Mouse (Mus musculus) brain, adult 2 months (tissue): ENCODE measurements around the gene Rims3.

Experiments
- DNase-seq: peaks from one replicate; pipeline ENCODE4 v3.0.0; 2011; ENCODE audit warnings: low read depth, low spot score

Gene Rims3

DNA sequence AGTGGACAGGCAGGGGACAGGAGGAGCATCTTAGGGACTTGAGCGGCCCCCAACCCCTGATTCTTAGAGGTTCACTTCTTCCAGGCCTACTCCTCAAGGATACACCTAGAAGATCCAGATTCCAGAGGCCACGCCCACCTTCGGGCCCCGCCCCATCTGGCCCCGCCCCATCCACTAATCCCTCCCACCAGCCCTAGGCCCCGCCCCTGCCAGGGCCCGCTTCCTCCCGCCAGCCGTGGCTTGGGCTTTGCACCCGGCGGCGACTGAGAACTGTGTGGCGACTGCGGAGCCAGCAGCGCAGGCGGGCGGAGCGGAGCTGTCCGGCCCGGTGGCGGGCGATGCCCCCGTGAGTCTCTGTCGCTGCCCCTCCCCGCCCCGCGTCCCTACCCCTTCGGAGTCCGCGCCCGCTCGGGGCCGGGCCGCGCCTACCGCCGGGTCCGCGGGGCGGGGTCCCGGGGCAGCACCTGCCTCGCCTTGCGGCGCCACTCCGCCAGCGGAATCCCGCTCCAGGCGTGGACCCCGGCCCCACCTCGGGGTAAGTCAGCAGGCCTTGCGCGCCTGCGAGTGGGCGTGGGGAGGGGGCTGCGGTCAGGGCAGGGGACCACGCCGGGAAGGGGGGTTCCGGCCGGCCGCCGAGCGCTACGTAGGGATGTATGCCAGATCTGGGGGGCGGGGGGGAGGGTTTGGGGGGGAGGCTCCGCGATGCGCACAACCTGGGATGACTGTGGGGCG is at the start of gene Rims3:
Rims3 (plus strand) TSS at position 229 of the 732 bp plus-strand sequence.
- peak; percentile 76 for DNase-seq

DNA sequence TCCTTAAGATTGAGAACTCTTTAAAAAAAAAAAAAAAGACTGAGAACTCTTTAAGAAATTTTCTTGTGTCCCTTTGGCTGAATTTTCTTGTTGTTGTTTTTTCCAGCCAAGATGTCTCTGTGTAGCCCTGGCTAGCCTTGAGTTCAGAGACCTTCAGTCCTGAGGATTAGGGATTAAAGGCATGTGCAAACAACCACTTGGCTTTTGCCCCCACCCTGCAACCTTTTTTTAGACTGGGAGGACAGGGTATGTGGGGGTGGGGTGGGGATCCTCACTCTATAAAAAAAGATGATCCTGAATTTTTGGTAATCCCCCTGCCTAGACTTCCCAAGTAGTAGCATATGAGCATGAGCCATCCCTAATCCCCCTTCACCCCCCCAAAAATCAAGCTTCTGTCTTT is 48.8 kb upstream of the Rims3 start:
- DNase-seq, result no peak

DNA sequence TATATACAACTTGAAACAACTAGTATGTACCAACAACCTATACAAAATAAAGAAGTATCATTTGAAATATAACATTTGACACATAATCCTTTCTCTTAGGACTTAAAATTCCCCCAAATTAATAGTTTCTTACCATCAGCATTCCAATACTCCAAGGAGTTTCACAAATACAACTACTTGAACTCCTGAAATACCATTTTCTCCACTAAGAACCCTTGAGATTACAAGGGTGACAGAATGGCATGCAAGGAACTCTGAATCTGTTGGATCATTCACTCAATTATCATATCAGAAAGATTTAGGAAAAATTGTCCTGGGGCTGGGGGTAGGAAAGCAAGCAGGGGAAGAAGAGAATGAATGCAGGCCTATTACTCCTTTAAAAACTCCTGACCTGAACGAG is 40.9 kb upstream of the Rims3 start:
- no peak for DNase-seq

DNA sequence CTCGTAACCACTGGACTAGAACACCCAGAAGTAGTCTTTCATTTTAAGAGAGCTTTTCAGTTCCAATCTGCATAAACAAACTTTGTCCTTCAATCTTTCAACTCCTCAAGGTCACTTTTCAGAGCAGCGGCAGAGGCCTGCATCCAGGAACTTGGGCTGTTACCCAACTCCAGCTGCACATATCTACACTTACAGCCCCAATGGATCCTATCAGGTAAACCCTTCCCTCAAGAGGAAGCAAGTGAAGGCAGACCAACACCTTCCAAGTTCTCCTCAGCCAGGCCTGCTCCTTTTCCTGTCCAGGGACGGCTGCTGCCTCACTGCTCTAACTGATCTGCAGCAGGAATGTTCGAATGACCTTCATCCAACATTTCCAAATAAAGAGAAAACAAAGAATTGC is 40.4 kb upstream of the Rims3 start:
- no peak for DNase-seq

DNA sequence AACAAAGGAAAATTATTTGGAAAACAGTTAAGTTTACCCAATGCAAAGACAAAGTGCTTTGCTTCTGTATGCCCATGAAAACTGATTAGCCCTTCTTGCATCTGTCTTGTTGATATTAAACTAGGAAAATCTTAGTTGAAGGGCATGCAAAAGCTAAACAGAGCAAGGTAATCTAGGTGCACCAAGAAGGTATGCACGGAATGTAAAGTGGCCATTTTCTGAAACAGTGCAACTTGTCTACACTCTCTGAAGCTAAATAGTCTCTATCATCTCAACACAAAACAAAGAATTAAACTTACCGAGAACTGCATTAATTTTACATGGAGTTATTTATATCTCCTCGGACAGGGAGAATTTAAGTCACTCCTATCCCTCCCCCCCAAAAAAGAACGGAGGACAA is 39.5 kb upstream of the Rims3 start:
- DNase-seq, result no peak

DNA sequence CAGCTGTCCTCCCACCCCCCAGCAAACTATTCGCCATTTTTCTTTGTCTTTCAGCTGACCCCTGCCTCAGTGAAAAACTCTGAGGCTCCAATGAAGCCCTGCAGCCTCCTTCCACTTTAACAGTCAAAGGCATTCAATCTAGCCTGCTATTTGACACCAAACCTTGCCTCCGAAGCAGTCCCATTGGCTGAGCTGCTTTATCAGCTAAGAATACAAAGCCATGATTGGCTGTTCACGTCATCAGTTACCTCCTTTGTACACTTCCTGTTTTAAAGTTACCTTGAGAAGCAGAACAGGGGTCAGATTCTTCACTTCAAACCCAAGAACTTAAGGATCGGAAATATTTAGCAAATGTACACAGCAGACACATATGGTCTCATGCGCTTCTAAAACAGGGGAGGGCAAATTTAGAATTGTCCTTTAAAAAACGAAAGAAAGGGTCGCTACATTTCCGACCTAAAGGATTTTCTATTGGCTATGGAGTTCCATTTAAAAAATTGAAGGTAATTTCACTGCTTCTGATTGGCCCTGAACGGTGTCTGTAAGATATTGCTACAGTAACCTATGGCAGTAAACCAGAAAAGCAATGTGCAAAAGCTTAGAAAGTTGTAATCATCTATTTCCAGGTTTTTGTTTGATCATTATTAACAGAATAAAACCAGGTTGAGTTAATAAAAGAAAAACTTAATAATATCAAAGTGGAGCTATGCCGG is 38.8 kb upstream of the Rims3 start:
- DNase-seq, result peak; percentile 98

DNA sequence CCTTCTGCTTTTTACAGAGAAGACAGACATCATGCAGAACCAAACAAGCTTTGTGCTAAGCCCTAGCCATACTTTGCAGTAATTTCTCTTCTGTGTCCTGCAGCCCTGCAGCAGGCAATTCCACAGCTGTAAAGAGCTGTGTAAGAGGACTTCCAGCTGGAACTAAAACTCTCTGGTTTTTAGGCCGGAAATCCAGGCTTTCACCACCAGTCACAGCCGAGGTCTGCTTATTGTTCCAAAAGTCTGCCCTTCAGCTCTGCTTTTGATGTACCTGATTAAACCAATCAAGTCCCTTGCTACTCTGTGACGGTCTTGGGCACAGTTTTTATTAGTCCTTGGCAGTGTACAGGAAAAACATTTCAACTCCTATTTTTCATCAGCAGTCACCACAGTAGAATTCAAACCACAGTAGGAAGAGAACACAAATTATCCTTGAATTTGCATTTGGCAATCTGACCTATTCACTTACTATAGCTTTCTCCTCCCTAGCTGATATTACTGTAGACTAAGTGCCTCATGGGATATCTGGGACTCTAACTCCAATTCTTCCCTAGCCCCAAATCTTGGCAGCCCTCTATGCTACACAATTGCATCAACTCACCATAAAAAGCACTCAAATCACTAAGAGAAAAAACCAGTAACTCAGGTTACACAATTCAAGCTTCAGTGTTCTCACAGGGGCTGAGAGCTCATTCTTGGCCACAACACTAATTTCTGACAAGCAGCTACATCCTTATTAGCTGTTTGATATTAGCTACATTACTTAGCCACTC is 37.4 kb upstream of the Rims3 start:
- DNase-seq, result no peak

DNA sequence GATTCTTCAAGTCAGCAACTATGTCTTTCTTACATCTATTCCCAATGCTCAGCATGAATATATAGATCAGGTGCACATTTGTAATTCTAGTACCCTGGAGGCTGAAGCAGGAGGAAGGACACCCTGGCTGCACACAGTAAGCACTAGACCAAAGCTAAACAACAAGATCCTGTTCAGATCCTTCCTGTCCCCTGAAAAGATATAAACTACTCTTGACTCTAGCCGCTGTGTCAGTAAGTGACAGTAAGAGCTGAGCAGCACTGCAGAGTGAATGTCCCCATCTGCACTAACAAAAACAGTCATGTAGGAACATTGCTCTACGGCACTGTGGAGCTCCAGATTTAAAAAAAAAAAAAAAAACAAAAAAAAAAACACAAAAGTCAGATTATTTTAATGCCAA is 36.7 kb upstream of the Rims3 start:
- no peak for DNase-seq

DNA sequence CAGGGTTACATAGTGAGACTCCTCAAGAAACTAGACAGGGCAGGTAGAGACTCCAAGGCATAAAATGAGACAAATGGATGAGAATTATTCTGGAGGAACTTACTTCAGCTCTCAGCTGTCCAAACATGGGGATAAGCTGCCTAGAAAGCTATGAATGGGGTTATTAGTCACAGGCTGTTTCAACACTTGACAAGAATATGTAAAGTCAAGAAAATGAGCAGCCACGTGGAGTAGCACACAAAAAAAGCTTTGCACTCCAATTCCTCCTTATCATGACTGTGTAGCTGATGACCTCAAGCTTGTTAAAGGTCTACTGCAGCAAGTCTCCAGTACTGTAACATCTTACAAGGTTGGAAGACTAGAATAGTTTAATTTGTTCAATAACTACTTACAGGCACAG is 35.3 kb upstream of the Rims3 start:
- DNase-seq, result no peak

DNA sequence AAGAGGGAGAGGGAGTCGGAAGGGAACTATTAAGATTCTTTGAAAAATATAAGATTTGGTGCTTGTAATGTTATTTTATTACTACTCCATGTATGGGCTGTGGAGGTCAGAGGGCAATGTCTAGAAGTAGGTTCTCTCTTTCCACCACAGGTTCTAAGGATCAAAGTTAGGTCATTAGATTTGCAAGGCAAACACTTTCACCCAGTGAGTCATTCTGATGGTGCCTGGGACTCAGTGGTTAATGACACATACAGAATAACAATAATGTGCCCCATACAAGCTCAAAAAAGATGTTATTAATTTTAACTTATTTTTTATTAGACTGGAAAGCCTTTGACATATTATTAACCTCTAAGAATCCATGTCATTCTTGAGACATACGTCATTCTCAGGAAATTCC is 34.7 kb upstream of the Rims3 start:
- no peak for DNase-seq

DNA sequence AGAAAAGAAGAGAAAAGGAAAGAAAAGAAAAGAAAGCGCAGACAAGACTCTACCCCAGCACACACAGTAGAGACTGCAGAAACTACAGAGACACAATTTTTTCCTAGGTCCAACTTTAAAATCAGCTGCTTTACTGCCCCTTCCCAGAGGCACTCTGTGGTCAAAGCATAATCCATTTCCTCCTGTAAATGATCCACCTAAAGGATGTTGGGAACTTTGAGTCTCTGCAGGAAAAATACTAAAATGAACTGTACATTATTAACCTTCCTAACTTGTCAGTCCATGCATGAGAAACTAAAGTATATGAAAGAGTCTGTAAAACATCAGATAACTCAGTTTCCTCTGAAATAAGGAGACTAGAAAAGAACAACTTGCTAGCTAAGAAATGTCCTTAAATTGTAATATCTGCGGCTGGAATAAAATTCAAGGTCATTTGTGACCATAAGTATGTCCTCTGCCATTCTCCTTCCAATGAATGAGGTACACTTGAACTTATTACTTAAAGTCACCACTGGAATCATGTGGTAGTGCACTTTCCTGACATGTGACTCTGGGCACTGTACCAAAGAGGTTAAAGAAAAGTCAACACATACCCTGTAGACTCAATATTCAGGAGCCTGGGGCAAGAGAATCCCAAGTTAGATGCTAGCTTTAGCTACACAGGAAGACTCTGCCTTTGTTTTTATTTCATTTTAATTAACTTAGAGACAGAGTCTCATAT is 32.3 kb upstream of the Rims3 start:
- DNase-seq, result no peak

DNA sequence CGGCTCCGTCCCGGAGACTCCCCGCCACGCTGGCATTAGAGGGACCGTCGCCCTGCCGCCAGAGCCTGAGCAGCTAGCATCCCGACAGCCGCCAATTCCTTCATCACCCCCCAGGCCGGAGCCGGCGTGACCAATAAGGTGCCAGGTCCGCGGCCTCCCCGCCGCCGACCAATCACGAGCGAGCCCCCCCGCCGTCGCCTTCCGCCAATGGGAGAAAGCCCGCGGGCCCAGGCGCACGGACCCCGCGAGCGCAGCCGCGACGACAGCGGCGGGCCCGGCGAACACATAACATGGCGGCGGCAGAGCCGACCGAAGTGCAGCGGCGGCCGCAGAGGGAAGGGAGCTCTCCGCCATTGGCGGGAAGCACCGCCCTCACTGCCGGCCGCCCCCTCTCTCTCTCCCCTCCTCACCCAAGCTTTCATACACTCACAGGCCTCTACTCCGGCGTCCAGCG is 29.5 kb upstream of the Rims3 start:
- DNase-seq, result peak; percentile 98

DNA sequence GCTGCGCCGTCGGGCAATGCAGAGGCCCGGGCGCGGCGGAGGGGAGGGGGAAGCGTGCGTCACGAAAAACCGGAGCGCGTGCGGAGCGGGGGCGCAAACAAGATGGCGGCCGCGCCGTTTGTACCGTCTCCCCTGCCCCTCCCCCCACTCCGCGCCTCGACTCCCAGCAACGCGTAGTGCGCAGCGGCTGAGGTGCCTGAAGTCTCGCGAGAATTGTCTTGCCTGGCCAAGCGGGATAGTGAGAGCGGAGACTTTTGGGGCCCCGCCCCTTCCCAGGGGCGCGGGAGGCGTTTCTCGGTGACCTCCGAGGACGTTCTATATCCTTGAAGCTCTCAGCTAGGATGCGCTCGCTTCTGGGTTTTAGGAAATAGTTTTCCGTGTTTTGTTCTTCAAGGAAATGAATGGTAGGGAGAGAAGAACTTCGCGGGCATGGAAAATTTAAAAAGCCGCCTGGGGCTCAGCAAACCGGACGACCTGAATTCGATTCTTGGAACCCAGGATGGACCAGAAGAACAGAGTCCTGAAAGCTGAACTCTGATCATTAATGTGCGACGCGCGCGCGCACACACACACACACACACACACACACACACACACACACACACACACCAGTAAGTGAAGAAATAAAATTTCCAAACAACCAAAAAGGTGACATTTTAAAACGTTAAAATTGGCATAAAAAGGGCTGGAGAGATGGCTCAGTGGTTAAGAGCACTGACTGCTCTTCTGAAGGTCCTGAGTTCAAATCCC is 28.9 kb upstream of the Rims3 start:
- peak; percentile 99 for DNase-seq

DNA sequence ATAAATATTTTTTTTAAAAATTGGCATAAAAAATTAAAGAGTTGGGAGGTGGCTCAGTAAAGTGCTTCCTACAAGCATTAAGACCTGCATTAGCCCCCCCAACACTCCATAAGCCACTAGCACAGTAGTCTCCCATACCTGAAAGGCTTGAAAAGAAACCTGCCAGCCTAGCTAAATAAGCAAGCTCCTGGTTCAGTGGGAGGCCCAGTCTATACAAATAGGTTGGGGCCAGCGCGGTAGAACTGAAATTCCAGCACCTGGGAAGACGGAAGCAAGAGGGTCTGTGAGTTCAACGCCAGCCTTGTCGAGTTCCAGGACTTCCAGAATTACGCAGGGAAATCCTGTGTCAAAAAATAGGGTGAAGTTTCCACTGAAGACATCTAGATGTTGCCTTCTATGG is 28.2 kb upstream of the Rims3 start:
- DNase-seq, result no peak

DNA sequence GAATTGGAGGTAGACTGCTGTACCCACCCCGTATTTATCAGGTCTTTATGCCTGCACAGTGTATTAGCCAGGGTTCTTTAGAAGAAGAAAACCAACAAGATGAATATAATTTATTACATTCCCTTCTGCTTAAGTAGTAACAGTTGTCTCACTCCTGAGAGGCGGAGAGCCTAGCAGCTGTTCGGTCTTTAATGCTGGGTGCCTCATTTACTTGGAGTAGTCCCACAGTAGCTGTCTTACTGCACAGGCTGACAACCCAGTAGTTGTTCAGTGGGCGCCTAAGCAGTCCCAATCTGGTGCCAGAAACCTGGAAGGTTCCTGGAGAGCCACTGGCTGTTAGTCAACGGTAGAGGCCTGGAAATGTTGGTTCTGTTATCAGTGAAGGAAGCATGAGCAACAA is 23.8 kb upstream of the Rims3 start:
- DNase-seq, result peak; percentile 68

DNA sequence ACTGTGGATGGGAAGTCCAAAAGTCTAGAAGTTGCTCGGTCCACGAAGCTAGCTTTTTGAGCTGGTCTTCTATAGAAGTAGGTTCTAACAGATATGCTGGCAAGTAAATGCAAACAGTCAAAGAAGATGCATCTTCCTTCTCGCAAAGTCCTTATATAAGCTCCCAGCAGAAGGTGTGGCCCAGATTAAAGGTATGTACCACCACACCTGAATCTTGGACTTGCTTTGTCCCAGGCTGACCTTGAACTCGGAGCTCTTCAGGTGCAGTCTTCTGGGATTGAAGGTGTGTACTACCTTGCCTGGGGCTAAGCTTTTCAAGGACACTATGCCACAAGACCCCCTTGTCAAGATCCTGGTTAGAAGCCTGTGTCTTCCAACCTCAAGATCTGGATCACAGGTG is 23.1 kb upstream of the Rims3 start, which contains the start of gene Nfyc:
Nfyc (minus strand) TSS at position 101 of the 400 bp plus-strand sequence.
- no peak for DNase-seq

DNA sequence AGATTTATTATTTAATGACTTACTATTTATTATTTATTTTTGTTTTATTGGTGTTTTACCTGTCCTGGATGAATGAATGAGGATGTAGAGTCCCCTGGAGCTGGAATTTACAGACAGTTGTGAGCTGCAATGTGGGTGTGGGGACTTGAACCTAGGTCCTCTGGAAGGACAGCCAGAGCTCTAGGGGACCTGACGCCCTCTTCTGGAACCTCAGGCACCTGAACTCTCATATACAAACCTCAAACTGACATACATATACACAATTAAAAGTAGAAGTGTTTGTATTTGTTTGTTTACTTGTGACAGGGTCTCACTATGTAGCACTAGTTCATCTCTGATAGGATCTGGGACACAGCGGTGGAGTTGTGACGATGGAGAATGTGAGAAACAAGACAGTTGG is 13.3 kb upstream of the Rims3 start:
- DNase-seq, result no peak

DNA sequence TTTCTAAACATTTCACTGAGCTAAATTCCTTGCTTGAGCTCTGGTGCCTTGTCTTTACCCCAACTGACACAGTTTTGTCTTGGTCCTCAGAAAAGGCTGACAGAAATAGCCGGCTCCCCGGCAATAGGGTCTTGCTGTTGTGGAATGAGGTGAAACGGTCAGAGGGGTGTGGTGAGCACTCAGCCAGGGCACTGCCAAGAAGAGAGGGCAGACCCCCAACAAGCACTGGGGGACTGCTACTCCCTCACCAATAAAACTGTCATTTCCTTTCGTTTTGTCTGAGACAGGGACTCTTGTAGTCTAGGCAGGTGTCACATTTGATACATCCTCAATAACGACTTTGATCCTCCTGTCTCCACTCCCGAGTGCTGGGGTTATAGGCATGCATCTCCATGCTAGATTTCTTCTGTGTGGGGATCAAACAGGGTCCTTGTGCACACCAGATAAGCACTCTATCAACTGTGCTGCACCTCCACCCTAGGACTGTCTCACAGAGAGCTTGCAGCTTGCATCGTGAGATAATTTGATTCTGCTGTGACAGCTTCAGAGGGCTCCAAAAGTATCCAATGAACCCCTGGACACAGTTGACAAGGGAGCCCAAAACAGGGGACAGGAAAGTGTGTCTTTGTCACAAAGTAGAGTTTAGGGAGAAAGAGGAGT is 10.1 kb upstream of the Rims3 start:
- DNase-seq, result no peak

DNA sequence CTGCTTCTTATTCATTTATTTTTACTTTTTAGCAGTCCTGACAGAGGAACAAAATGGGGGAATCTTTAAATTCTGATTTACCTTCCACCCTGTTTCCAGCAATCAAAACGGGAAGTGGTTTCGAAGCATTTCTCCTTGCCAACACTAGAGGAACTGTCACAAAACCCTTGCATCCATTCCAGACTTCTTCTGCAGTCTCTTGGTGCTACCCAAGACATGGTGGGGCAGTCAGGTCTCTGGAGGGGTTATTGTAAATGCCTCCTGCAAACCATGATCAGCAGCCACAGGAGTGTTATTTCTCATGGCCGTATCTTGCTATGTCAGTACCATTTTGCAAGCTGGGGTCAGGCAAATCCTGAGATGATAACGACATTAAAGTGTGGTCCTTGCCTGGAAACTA is 9.5 kb upstream of the Rims3 start:
- no peak for DNase-seq

DNA sequence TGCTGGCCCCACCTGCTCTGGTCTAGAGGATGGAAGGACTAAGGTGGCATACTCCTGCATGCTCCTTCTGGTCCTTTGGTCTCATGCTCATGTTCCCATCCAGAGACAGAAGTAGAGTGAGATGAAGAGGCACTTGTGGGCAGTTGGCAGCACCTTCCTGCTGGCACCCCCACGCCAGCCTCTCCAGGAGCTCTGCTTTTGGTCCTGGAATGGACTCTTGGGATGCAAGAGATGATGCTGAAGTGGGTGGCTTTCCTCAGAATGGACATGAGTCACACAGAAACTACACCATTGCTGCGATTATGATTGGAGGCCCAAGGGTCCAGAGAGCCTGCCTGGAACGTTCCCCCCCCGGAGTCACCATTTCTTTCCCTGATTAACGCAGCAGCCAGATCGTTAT is 5.7 kb upstream of the Rims3 start:
- peak; percentile 68 for DNase-seq

DNA sequence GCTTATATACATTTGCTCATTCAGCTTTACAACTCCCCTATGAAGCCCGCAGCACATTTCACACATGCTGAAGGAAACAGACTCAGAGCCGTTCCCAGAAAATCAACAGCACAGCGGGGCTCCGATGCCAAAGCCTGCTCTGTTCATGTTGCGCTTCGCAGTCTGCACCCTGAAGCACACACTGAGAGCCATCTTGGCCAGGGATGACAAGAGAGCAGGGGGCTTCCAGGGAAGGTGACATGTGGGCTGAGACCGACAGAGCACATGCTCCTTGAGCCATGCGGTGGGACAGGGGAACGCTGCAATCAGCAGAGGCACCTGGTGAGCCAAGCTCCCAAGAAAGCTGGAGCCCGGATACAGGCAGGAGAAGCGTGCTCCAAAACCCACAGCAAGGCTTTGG is 5.2 kb upstream of the Rims3 start:
- no peak for DNase-seq
